Mouse (Mus musculus): ENCODE data around the gene Olfr623.

The Olfr623 gene

DNA sequence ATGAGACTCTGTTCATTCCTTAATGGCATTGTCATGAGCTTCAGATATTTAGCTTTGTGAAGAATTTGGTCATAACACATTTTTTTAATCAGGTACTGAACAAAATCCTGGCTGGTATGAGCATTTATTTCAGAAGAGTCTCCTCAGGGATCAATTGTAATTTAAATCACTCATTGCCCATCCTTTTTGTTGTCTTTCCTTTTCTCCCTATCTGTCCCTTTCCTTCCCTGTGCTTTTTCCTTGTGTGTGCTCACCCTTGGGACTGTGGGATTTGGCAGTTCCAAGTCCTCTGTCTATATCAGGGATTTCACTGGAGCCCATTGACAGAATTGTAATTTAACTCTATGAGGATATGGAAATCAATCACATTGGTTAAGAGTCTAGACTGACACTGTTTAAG lies at the start of gene Olfr623:
TSS of gene Olfr623 (minus strand) at position 101 of the 400 bp plus-strand sequence.
- no peak for DNase-seq

- peak; percentile 11 for DNase-seq
Observed at GRCm38 (mm10) chr7:103712024-103712423, 48.5 kb upstream of the Olfr623 start.

DNA sequence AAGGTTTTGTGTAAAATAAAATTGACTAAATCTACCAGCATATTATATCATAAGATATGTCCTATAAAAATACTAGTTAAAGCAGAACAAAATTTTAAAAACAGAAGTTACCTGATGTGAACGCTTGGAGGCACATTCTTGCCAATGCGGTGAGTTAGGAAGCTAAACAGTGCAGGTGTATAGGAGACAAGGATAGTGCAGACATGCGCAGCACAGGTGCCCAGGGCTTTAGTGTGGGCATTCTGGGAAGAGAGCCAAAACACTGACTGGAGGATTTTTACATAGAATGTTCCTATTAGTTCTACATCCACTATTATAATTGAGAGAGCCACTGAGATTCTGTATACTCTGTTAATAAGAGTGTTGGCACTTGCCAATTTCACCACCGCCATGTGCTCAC lies 36.0 kb upstream of the Olfr623 start:
- DNase-seq = no peak

GRCm38 (mm10) chr7:103682420-103682819 lies 18.9 kb upstream of the Olfr623 start, which contains the start of gene Olfr625-ps1:
Olfr625-ps1 (plus strand) TSS chr7:103682720.
- DNase-seq = no peak

GRCm38 (mm10) chr7:103671091-103671490 lies 7.6 kb upstream of the Olfr623 start, which contains the start of gene Olfr624:
Olfr624 (minus strand) TSS chr7:103671191.
- DNase-seq = no peak

- DNase-seq = no peak
Observed at GRCm38 (mm10) chr7:103644070-103644469, 19.4 kb downstream of the Olfr623 start.

- no peak for DNase-seq
Observed at GRCm38 (mm10) chr7:103642602-103643001, 20.9 kb downstream of the Olfr623 start, which contains the start of gene Olfr622. Olfr622 (minus strand) TSS chr7:103642702.

DNA sequence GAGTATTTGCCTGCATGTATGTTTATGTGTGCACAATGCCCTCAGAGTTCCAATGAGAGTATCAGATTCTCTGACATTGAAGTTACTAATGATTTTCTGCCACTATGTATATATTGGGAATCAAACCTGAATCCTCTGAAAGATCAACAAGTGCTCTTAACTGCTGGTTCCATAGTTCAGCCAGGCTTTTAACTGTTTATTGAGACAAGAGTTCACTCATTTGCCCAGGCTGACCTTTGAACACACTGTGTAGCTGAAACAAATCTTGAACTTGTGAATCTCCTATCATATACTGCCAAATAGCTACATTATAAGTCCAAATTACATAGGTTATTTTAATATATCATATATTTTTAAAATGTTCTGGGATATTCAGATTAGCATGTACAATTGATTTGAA lies 26.7 kb downstream of the Olfr623 start:
- DNase-seq = no peak

DNA sequence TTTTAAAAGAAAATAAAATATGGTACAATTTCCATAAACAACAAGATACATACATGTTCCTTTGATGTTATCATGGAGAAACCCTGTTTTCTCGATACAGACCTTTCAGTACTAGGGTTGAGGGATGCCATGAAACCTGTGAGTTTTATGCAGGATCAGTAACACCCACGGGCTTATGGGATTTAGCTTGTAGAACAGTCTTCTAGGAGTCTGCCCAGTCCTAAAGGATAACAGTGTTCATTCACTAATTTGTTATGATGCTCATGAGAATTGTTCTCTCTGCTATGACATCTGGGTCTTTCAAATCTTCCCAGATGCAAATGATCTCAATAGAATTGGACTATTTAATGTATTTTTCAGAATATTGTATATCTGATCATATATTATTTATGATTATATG lies 51.1 kb downstream of the Olfr623 start, which contains the start of gene Olfr620:
TSS of gene Olfr620 (minus strand) at position 101 of the 400 bp plus-strand sequence.
- DNase-seq = no peak

Data from thymus, postnatal 25 days (tissue).